Mouse (Mus musculus): ENCODE results near the gene Gm20521.

The Gm20521 gene

DNA sequence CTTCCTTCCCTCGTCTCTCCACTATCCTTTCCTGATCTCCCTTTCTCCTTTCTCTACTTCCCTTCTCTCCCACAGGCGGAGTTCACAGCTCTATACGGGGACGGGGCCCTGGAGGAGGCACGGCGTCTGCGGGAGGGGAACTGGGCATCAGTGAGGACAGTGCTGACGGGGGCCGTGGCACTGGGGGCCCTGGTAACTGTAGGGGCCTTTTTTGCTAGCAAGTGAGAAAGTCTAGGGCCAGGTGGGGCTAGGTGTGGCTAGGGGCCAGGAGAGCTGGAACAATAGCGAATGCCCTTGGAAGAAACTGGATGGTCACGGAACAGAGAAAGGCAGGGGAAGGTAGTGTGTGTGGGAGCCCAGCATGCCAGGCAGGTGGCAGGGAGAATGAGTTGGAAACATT is 2.1 kb downstream of the Gm20521 start:
- in situ Hi-C loops (cut with MboI; ENCODE audit: unreplicated experiment in 2 of 2): no loop called here

DNA sequence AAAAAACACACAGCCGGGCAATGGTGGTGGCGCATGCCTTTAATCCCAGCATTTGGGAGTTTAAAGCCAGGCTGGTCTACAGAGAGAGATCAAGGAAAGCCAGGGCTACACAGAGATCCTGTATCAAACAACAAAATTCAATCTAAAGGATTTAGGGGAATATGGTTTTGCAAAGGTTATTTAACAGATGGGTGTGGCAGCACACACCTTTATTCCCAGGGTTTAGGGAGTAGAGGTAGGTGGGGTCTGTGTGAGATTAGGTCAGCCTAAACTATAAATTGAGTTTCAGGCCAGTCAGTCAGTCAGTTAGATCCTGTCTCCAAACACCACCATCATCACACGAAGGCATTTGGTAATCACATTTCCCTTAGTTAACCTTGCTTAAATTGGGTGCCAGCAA is 9.0 kb downstream of the Gm20521 start, which contains the start of gene Pabpn1:
Gene Pabpn1 (plus strand): TSS at position 301 of the 400 bp plus-strand sequence.
- in situ Hi-C loops (cut with MboI; ENCODE audit: unreplicated experiment in 2 of 2): loop anchor here (10.0 kb wide), 2 partner anchors 123 to 203 kb away; partner anchors contain the start of genes Ngdn (in 1 of the 2), Thtpa (in 1 of the 2) and Zfhx2 (in 1 of the 2)

DNA sequence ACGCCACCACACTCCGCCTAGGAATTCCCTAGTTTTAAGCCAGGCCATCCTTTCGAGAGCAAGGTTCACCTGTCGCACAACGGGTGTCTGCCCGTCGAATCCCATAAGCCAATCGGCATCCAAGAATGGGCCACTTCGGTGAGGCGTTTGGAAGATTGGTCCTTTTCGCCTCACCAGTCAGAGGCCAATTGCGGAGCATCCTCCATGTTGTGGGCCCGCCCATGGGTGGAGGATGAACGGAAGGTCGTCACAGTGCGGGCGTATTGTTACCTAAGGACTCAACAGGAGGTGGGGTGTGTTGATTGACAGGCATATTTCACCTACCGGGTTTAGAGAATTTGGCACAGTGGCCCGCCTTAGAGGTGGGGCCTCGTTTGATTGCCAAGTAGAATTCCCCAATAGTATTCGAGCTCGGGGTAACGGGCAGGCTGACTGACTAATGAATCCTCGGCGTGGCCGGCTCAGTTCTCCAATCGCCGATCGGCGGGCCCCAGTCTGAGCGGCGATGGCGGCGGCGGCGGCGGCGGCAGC is 10.5 kb downstream of the Gm20521 start:
- in situ Hi-C loops (cut with MboI; ENCODE audit: unreplicated experiment in 2 of 2): loop anchor here (10.0 kb wide), 2 partner anchors 121 to 201 kb away; partner anchors contain the start of genes Ngdn (in 1 of the 2), Thtpa (in 1 of the 2) and Zfhx2 (in 1 of the 2)

DNA sequence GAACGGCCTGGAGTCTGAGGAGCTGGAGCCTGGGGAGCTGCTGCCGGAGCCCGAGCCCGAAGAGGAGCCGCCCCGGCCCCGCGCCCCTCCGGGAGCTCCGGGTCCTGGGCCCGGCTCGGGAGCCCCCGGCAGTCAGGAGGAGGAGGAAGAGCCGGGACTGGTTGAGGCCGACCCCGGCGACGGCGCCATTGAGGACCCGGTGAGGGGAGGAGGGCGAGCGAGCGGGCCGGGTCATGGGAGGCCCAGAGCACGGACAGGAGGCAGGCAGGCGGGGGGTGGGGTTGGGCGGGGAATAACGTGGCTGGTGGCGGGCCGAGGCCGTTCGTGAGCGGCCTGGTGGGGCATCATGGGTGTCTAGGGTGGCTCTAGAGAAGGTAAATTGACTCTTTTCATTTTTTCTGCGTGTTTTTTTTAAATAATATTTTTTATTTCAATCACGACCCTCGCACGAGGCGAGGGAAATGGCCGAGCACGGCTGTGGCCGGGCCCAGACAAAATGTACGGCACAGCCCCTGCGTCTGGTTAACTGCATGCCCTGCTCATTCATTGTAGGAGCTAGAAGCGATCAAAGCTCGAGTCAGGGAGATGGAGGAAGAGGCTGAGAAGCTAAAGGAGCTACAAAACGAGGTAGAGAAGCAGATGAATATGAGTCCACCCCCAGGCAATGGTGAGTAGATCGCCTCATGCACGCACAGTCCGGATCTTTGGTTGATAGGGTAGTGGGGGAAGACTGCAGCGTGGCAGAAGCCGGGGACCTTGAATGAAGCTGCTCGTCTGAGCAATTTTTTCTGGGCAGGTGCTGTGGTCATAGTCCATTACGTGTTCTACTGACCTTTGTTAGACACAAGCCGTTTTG is 11.3 kb downstream of the Gm20521 start:
- in situ Hi-C loops (cut with MboI; ENCODE audit: unreplicated experiment in 2 of 2): loop anchor here (10.0 kb wide), 2 partner anchors 120 to 200 kb away; partner anchors contain the start of genes Ngdn (in 1 of the 2), Thtpa (in 1 of the 2) and Zfhx2 (in 1 of the 2)

DNA sequence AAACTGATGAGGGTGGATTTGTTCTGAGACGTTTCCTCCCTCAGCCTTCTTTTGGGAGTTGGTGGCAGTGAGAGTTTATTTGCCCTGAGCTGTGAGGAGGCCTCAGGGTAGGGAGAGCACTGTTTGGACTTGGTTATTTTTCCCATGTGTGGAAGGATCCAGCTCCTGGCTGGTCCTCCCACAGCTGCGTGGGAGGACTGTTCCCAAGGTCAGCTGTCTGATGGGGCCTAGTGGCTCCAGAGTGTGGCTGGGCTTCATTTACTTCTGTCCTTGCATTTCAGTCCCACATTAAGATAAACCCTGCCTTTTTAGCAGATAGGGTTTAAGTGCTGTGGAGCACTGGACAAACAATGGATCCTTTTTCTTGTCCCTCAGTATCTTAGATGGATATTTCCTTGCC is 14.2 kb downstream of the Gm20521 start:
- in situ Hi-C loops (cut with MboI; ENCODE audit: unreplicated experiment in 2 of 2): loop anchor here (10.0 kb wide), 2 partner anchors 117 to 197 kb away; partner anchors contain the start of genes Ngdn (in 1 of the 2), Thtpa (in 1 of the 2) and Zfhx2 (in 1 of the 2)

DNA sequence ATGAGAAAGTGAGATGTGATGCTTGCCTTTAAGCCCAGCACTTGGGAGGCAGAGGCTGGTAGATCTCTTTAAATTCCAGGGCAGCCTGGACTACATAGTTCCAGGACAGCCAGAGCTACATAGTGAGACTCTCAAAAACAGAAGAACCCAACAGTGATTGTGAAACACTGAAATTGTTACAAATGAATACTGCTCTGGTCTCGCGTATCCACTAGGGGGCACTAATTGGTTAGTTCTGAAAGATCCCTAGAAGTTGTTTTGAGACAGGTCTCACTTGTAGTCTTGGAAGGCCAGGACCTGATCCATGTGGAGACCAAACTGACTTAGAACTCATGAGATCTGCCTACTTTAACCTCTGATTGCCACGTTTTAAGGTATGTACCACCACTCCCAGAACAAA is 17.1 kb downstream of the Gm20521 start:
- in situ Hi-C loops (cut with MboI; ENCODE audit: unreplicated experiment in 2 of 2): loop anchor here in 1 of 2 experiments (5.0 kb wide), 1 partner anchor 112 kb away; no protein-coding TSS in a partner anchor

DNA sequence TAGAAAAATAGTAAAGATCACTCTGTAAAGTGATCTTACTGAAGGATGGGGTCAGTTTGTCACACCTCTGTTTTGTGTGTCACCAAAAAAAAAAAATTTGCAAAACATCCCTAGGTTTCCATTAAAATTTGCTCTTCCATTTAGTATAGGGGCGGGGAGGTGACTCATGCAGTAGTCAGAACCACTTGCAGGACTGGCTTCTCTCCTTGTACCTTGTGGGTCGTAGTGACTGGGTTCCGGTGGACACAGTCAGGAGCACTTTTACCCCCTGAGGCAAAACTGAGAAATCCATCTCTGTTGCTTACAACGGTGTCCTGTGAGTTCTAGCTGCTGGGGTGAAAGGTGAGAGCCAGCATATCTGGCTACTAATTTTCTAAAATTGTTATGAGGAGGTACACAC is 20.4 kb downstream of the Gm20521 start:
- in situ Hi-C loops (cut with MboI; ENCODE audit: unreplicated experiment in 2 of 2): loop anchor here in 1 of 2 experiments (5.0 kb wide), 1 partner anchor 109 kb away; no protein-coding TSS in a partner anchor

DNA sequence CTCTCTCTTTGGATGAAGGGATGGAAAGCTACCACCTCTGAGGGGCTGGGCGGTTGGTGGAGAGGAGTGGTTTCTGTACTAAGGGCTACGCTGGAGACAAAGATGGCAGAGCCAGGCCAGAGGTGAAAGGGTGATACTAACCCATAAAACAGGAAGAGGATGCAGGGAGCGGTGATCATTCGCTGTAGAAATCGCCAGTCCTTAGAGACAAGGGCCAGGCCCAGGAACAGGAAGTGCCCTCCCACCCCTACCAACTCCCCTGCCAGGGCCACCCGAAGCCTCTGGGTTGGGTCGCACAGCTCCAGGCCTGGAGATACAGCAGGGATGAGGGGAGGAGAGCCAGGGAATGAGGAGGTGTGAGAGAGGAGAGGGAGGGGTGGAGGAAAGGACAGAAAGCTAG is 25.4 kb downstream of the Gm20521 start:
- in situ Hi-C loops (cut with MboI; ENCODE audit: unreplicated experiment in 2 of 2): no loop called here

DNA sequence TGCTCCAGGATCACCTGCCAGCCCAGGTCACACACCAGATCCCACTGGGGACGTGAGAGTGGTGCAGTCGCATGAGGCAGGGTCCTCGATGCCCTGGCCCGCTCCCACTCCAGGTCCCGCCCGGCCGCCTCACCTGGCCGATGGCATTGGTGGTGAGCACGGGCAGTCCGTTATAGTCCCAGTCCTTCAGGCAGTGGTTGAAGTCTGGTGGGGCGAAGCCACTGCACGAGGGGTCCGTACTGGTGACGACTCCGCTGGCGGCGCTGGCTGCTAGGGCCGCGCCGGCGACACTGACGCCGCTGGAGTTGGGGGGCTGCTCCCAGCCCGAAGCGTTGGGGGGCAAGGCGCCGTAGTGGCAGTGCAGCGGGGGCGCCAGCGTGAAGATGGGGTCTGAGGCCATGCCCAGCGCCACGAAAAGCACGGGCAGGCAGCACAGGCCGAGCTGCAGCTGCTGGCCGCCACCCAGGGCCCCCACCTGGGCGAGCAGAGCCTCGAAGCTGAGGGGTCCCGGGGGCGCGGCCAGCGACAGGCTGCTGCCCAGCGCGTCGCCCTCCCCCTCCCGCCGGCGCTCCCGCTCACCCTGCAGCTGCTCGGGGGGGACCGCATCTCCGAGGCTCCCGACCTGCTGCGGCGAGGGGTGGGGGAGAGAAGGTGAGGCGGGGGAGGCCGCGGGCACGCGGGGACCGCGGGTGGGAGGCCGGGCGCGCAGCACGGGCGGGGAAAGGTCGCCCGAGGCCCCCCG is 29.0 kb downstream of the Gm20521 start:
- in situ Hi-C loops (cut with MboI; ENCODE audit: unreplicated experiment in 2 of 2): no loop called here

DNA sequence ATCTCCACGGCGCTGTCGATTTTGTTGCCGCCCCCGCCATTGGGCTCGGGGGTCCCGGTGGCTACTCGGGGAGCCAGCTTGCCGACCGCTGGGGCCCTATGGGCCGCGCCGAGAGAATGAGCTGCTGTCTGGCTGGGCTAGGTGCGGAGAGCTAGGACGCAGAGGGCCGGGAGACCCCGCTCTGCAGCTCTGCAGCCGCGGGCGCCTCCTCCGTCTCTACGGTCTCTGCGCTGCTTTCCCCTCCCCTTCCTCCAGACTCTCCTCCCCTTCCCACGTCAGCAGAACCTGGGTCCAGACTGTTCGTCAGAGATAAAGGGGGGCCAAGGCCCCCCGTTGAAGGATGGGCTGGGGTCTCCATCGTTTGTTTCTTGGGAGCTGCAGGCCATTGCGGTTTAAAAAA is 29.6 kb downstream of the Gm20521 start, which contains the start of gene Slc22a17:
Gene Slc22a17 (minus strand): TSS at position 247 of the 400 bp plus-strand sequence.
- in situ Hi-C loops (cut with MboI; ENCODE audit: unreplicated experiment in 2 of 2): no loop called here

DNA sequence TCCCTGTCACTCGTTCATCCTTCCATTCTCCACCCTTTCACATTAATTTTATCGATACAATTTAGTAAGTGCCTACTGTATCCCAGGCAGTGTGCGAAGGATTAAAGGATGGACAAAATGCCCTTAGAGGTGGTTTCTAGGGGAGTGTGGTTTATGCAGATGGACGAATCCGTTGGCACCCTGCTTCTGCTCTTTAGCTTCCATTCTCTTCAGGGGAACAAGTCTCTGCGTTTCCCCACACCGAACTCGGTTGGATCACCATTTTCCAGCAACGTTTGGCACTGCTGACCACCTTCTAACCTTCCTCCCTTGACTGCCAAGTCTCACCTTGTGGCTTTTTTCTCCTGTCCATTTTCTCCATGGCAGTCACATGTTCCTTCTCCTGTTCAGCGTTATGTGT is 30.1 kb downstream of the Gm20521 start:
- in situ Hi-C loops (cut with MboI; ENCODE audit: unreplicated experiment in 2 of 2): no loop called here

DNA sequence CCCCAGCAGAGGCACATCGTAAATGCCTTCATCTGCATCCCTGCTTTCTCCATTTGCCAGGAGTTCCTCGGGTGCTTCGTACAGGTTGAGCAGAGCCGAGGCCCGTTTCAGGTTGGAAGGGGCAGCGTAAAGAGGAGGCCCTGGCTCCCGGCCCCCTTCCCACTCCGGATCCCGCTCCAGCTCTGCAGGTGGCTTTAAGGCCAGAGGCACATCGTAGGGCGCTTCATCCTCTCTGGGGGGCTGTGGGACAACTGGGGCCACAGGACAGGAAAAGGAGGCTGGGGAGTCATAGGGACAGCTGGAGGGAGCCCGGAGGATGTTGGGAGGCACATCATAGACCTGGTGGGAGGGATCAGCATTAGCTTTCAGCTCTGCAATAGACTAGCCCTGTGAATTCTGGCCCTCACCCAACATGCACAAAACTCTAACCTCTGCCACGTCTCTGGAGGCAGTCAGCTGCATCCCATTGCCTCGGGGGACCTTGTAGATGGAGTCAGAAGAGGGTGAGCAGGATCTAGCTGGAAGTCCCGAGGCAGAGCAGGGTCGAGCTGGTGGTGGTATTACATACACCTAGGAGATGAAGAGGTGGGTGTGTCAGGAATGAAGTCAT is 36.9 kb downstream of the Gm20521 start:
- in situ Hi-C loops (cut with MboI; ENCODE audit: unreplicated experiment in 2 of 2): no loop called here

DNA sequence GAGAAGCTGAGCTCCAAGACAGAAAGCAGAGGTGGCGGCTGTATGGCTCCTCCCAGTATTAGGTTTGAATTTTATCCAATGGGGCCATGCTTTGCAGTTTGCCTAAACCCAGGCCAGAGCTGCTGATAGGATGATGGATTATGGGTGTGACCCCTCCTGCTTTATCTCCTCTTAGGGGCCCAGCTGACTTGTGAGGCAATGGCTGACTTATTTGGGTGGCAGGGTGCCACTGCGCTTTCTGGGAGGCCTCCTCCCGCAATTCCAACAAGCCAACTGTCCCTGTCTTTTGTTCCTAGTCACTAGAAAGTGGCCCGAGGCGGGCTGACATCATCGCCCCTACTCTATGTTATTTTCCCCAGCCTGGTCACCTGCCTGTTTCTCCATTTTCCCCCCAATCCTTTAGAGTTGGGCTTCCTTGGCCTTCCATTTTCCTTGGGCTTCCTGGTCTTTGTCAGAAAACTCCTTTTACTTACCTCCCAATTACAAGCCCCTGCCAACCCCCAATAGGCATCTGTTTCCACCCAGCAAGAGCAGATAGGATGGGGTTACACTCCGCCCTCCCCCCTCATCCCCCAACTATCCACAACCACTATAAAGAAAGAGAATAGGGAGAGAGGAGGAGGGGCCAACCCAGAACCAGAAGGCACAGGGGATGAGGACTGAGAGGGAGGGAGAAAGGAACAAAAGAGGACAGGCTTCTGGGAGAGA is 41.6 kb downstream of the Gm20521 start:
- in situ Hi-C loops (cut with MboI; ENCODE audit: unreplicated experiment in 2 of 2): no loop called here

DNA sequence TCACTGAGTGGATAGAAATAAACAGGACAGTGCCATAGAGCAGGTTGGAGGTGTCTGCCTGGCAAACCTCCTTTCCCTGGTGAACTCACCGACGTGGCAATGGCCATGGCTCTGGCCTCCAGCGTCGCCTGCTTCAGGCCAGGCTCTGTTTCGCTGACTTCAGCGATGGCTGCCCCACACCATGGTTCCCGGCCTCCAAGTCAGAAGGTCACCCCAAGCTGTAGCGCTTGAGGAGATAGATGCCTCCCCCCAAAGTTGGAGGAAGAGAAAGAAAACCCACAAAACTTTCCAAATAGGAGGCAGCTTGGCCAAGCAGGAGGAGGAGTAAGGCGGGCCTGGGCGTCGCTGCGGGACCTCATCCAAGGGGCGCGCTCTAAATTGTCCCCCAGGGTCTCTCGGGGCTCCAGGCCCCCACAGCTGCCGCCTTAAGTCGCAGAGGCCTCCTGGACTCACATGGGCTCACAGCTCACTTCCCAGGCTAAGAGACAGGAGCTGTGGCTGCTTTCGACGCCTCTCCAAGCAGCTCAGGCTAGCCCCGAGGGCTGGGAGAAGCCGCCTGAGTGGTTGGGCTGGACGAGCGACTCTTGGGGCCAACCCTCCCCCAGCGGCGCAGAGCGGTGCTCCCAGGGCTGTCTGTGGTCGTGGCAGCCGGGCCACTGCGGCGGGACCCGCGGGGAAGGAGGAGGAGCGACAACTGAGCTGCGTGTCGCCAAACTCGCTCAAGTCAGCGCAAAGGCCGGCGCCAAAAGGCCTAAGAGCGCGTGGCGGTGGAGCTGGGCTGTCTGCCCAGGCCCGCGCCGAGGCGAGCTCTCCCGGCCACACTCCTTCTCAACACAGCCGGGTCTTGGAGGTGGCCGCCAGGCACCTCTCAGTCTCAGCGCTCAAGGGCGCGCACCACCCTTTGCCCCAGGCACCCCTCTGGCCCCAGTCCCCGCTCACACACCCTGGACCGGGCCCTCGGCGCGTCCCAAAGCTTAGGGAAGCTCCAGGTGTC is 42.4 kb downstream of the Gm20521 start, which contains the start of gene Efs:
Gene Efs (minus strand): TSS at position 778 of the 994 bp plus-strand sequence.
- in situ Hi-C loops (cut with MboI; ENCODE audit: unreplicated experiment in 2 of 2): no loop called here

DNA sequence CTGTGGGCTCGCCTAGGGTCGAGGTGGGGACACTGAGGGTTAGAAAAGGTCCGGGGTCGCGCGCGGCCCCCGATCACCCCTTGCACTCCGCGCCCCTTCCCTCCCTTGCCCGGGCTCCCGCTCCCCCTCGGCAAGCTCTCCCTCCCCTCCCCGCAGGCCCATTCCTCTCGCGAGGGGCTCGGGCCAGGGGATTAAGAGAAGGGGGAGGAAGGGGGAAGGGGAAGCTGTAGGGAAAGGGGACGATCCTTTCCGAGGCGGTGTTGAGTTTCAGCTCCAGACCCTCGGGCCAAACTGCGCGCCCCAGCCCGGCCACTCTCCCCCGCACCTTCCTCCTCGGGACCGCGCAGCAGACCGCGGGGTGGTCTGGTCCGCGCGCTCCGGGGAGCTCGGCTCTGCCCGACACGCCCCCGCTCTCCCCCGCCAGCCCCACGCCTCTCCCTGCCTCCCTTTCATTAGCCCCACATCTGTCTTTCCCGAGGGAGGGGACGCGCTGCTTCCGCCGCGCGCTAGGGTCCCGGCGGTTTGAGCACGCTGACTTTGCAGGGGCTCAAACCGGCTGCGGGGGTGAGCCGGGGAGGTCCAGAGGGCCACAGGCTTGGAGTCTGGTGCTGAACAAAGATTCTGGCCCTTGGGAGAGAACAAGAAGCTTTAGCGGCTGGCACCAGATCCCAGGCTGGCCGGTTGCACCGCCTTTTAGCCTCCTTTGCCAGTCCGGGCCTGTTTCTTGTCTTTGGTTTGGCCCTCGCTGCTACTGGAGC is 43.3 kb downstream of the Gm20521 start:
- in situ Hi-C loops (cut with MboI; ENCODE audit: unreplicated experiment in 2 of 2): no loop called here

DNA sequence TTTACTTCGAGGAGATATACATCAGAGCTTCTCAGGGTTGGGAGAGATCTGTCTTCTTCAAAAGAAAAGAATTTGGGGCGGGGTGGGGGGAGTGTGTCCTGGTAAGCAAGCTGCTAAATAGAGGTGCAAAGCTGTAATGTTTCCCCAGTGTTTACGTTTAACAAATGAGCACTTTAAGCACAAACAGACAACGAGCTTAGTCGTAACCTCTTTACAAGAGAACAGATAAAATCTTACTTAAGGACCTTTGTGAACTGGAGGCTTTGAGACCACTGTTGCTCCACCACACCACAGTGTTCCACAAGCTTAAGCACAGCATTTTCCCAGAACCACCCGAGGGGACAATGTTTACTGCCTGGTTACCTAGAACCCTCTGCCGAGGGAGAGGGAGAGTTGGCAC is 44.1 kb downstream of the Gm20521 start:
- in situ Hi-C loops (cut with MboI; ENCODE audit: unreplicated experiment in 2 of 2): no loop called here

DNA sequence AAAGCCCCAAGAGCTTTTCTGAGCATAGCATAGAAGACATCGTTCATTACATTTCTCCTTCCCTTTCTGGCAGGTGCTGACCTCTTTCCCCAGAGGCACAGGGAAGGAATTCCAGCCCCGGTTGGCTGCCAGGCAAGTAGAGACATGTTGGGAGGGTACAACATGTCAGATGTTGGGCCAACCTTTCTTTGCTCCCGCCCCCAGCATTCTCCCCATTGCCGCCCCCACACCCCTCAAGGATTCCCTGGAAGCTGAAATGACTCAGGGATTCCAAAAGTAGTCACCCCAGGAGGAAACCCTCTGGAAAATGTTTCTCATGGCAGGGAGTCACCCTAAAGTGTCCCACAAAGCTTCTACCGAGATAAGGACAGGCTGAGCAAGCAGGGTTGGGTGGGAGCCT is 46.6 kb downstream of the Gm20521 start:
- in situ Hi-C loops (cut with MboI; ENCODE audit: unreplicated experiment in 2 of 2): no loop called here

DNA sequence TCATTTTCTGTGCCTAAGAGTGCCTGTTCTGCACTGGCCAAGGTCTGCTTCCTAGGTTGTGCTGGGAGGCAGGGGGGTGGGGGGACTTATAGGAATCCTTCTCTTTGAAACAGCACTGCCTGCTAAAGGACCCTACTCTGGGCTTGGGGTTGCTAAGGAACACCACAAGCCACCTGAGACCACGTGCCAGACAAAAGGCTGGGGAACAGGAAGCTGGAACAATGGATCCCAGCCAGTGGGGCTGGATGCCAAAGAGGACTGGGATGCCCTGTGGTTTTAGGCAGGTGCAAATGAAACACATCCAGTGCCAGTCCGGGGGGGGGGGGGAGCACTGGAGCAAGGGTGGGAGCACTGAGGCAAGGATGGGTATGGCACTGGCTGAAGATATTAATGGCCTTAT is 47.2 kb downstream of the Gm20521 start:
- in situ Hi-C loops (cut with MboI; ENCODE audit: unreplicated experiment in 2 of 2): no loop called here

All from v-Abl transformed pro-B cells (cell line).